Mouse (Mus musculus) kidney, postnatal 4 days (tissue): ENCODE measurements around the gene Cdc42bpg.
A peak's percentile ranks its signal among the peaks of the same experiment; 100 is the strongest.

ENCODE experiments used
- DNase-seq, 2 experiments: peaks; one replicate each; pipeline ENCODE4 v3.0.0; 2021; ENCODE audit warnings: mixed read lengths in 2 of 2

Cdc42bpg gene

GRCm38 (mm10) chr19:6306137-6306551, at the start of gene Cdc42bpg:
Cdc42bpg (plus strand) TSS chr19:6306456.
- peak; percentile 93 to 96 for DNase-seq

- peak; percentile 53 to 60 for DNase-seq
Observed at GRCm38 (mm10) chr19:6260428-6260827, 45.8 kb upstream of the Cdc42bpg start.

- DNase-seq = no peak
Observed at GRCm38 (mm10) chr19:6260946-6261345, 45.3 kb upstream of the Cdc42bpg start.

DNA sequence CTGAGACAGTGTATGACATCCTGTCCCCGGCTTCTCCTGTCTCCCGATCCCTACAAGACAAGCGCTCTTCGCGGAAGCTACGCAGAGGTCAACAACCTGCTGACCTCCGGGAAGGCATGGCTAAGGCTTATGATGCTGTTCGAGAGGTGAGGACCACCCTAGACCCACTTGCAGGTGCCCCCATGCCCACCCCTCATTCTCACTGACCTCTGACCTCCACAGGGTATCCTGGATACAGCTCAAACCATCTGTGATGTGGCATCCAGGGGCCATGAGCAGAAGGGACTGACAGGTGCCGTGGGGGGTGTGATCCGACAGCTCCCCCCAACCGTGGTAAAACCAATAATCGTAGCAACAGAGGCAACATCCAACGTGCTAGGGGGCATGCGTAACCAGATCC, 44.9 kb upstream of the Cdc42bpg start:
- no peak for DNase-seq

GRCm38 (mm10) chr19:6262222-6262621, 44.0 kb upstream of the Cdc42bpg start:
- peak; percentile 81 to 86 for DNase-seq

GRCm38 (mm10) chr19:6262839-6263433, 43.3 kb upstream of the Cdc42bpg start:
- peak; percentile 58 to 75 for DNase-seq

DNA sequence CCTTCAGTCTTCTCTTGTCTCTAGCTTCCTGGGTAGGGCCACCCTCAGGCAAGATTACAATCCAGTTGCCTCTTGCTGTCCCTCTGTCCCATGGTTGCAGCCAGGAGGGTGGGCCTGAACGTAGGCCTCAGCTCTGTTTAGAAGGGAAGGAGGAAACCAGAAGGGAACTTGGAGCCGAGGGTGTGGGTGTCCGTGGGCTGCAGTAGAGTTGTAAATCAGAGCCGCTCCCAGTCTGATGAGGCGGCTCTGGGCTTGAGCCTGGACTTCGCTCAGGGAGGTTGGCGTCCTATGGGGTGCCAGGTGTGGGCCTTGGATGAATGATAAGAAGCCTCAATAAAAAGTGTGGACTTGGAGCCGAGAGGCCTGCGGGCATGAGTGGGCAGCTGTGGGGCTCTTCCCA, 42.1 kb upstream of the Cdc42bpg start:
- no peak for DNase-seq

DNA sequence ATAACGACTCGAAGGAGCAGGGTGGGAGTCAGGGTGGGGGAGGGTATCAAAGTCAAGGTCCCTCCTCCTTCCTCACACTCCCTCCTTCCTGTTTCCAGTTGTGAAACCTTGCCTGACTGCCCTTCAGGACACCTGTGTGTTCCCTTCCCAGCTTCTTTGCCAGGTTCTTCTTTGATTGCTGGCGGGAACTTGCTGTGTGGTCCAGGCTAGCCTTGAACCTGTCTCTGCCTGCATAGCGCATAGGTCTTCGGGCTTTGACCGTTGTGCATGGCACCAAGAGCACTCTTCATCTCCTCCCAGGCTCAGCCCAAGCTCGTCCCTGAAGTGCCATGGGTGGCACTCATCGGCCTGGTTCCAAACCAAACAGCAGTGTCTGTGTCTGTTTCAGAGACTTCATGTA, 41.3 kb upstream of the Cdc42bpg start:
- no peak for DNase-seq

DNA sequence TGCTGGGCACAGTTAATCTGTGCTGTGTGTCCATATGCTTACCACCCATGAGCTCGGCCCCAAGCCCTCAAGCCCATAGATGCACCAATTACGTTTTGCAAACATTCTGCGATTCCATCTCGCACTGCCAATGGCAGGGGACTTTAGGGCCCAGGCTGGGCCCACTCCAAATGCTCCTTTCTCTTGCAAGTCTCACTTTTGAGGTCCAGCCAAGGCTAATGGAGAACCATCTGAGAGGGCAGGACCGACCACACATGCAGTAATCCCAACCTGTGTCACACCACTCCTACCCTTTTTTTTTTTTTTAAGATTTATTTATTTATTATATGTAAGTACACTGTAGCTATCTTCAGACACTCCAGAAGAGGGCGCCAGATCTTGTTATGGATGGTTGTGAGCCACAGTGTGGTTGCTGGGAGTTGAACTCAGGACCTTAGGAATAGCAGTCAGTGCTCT, 40.5 kb upstream of the Cdc42bpg start:
- DNase-seq = no peak

DNA sequence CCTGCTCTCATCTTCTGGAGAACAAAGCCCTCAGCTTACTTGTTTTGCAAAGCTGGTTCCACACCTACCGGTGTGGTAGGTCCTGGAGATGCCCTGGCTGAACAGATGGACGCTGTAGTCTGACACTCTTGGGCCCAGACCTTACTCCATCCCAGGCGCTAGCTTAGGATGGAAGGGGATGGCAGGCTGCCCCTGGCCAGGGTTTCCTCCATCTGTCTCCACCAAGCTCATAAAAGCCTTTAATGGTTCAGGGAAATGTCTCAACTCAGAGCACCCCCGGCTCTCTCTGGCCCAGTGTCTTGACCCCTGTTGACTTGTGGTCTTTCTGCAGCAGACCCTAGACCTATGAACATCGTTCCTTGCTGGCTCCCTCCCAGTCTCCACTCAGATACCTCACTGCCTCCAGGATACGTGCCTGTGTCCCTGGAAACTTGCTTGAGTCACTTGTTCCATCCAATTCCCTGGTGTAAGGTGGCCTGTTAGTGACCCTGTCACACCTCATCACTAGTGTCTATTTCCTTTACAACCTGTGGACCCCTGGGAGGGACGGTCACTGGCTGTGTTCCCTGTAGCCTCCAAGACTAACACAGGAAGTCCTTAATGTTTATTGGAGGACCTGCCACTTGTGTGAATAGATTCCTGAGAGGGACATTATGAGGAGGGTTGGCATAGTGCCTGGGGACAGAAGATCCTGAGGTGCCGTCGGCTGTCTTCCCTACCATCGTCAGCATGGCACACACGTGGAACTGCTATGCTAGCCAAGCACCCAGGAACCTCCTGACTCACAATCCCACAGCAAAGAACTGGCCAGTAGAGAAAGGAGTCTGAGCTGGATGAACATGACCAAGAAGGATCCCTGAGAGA, 38.7 kb upstream of the Cdc42bpg start:
- peak in 1 of 2 experiments; percentile 36 for DNase-seq

DNA sequence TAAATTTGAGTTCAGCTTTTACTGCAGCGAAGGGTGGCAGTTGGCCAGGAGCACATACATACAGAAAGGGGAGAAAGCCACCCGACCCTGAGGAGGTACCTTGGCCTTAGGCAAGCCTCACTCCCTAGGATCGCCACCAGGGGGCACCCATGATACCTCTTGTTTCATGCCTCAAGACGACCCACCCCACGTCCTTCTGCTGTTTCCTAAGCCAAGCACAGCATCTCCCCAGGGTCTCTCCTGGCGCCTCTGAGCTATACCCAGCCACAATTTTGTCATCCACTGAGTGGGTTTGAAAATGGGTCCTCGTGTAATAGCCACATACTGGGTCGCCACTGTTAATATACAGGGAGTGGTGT, 38.1 kb upstream of the Cdc42bpg start:
- DNase-seq = peak; percentile 93 to 94

DNA sequence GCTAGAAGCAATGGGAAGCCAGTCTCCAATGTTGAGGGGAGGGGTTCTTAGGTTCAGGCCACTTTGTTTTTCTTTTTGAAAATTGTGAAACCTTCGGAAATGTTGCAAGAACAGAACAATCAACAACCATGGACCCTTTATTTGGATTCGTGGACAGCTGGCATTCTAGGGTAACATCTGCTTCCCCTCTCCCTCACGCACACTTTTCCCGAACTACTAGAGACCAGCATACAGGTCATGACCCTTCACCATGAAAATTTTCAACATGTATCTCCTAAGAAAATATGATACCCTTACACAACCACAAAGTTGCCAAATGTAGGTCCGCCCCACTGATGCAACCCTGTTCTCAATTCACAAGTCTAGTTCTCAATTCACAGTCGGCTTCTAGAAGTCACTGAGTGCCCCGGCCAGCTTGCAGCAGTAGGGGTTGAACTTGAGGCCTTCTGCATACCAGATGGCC, 37.6 kb upstream of the Cdc42bpg start:
- no peak for DNase-seq

DNA sequence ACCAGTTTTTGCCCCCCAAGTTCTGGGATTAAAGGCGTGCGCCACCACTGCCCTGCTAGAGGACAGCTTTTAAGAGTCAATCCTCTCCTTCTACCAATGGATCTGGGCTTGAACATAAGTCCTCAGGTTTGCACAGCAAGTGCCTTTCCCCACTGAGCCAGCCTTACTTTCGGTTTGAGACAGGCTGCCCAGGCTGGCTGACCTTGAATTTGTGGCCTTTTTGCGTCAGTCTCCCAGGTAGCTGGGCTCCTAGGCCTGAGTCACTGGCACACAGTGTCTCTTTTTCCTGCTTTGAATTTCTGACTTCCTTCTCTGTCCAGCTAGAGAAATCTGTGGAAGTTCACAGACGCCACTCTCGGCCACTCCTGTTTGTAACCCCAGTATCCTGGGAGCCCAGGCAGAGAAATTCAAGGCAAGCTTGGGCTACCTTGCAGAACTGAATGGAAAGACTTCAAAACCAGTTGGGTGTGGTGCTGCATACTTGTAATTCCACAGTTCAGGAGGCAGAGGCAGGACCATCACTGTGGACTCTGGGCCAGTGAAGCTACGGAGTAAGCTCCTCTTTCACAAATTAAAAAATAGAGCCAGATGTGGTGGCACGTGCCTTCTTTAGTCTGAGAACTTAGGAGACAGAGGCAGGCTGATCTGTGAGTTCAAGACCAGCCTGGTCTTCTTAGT, 36.3 kb upstream of the Cdc42bpg start:
- no peak for DNase-seq

DNA sequence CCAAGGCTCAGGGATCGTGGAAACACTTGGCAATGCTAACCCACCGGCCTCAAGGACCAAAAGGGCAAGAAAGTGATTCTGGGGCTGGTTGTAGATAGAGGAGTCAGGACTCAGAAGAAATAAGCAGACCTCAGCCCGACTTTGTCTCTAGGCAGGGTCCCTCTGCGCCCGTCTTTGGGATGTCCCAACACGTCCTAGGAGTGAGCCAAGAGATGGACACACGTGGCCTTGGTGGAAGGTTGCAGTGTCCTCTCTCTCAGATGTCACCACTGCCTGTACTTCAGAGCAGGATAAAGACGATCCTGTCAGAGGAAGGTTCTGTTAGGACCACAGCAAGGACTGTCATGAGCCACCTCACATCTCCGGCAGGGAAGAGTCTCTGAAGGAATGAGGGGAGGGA, 35.6 kb upstream of the Cdc42bpg start:
- no peak for DNase-seq

DNA sequence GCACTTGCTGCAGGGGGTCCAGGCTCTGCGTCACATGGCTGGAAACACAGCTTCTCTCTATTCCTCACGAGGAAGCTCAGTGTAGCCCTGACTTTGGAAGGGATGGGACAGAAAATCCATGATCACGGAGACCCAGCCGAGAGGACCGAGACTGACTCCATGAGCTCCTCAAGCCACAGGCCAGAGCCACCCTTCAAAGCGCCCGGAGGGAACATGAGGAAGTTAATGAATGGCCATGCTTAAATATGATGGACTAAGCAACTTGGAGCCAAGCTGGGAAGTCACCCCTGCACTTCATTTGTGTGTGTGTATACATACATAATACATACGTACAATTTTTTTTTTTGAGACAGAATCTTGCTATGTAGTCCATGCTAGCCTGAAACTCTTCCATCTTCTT, 35.0 kb upstream of the Cdc42bpg start:
- peak in 1 of 2 experiments; percentile 49 for DNase-seq

GRCm38 (mm10) chr19:6272053-6272452, 34.2 kb upstream of the Cdc42bpg start:
- peak; percentile 24 to 62 for DNase-seq

DNA sequence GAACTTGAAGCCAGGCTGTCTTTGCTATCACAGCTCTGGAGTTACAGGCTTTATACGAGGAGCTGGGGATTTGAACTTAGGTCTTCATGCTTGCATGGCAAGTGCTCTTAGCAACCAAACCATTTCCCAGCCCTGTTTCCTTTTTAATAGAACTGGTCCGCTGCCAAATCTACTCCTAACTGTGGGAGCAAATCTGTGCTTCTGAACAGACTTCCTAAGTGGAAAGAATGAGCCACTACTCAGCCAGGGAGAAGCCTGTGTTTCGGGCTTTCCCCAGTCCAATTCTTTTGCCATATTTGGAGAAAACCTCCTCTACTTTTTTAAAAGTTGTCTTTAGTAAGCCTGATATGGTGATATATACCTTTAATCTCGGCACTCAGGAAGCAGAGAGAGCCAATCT, 33.5 kb upstream of the Cdc42bpg start:
- DNase-seq = no peak

- DNase-seq = no peak
Observed at GRCm38 (mm10) chr19:6273592-6273991, 32.7 kb upstream of the Cdc42bpg start.

- DNase-seq = no peak
Observed at GRCm38 (mm10) chr19:6273998-6274608, 32.2 kb upstream of the Cdc42bpg start.

- DNase-seq = no peak
Observed at GRCm38 (mm10) chr19:6275740-6276389, 30.4 kb upstream of the Cdc42bpg start.

DNA sequence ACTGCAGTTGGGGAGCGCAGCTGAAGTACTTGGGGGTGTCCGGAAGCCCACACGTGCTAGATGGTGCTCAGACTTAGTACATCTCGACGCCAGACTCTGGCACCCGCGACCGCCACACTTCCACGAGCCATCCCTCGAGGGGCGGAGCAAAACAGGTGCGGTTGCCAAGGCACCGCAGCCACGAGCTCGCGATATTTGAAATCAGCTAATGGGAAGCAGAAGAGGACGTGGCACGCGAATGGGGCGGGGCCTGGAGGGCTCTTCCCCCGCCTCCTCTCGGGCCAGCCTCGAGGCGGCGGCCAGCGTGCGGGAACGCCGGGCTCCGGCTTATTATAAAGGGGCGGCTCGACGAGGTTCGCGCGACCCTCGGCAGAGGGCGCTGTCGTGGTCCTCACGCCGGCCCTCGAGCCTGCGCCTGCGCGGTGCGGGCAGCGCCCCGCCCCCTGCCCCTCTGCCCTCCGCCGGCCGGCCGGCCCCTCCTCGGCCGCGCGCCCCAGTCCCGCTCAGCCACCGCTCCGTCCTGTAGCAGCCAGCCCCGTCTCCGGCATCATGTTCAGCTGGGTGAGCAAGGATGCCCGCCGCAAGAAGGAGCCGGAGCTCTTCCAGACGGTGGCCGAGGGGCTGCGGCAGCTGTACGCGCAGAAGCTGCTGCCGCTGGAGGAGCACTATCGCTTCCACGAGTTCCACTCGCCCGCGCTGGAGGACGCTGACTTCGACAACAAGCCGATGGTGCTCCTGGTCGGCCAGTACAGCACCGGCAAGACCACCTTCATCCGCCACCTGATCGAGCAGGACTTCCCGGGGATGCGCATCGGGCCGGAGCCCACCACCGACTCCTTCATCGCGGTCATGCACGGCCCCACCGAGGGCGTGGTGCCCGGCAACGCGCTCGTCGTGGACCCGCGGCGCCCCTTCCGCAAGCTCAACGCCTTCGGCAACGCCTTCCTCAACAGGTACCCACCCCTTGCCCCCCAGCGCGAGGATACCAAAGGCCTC, 29.5 kb upstream of the Cdc42bpg start, which contains the start of gene Ehd1:
Ehd1 (plus strand) TSS at position 300 of the 996 bp plus-strand sequence.
- peak; percentile 97 to 99 for DNase-seq
